Mouse (Mus musculus) spleen, postnatal 4 days (tissue): Measurements from ENCODE around the gene Dync1i1.
A peak's percentile ranks its signal among the peaks of the same experiment; 100 is the strongest.

Experiments used
- DNase-seq, 2 experiments: peaks; one replicate each; pipeline ENCODE4 v3.0.0; 2022; ENCODE audit warnings: low spot score in 2 of 2

Gene Dync1i1

GRCm38 (mm10) chr6:5967545-5967944 is 242.1 kb downstream of the Dync1i1 start:
- DNase-seq, result no peak

GRCm38 (mm10) chr6:5969613-5970012 is 244.2 kb downstream of the Dync1i1 start:
- no peak for DNase-seq

DNA sequence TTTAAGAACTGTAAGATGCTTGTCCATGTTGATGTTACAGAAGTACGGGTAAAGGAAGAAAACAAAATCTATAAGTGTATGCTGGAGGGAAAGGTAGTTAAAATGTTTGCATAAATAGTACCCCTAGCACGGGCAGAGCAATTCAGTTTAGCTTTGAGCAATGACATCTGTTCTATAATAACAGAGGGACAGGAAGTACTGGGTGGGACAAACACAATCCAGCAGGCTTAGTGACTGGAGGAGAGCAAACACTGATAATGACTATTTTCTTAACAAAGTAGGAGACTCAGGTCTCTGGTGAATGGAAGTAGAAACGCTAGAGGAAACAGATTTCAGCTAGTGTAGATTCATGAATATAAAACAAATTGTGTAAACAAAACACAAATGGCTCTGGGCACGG is 250.8 kb downstream of the Dync1i1 start:
- DNase-seq, result no peak

GRCm38 (mm10) chr6:5977238-5977920 is 251.9 kb downstream of the Dync1i1 start:
- no peak for DNase-seq

GRCm38 (mm10) chr6:5991243-5991642 is 265.8 kb downstream of the Dync1i1 start:
- no peak for DNase-seq

- DNase-seq, result no peak
Measured at GRCm38 (mm10) chr6:5991817-5992755, 266.6 kb downstream of the Dync1i1 start.

- no peak for DNase-seq
Measured at GRCm38 (mm10) chr6:5993056-5993455, 267.6 kb downstream of the Dync1i1 start.

DNA sequence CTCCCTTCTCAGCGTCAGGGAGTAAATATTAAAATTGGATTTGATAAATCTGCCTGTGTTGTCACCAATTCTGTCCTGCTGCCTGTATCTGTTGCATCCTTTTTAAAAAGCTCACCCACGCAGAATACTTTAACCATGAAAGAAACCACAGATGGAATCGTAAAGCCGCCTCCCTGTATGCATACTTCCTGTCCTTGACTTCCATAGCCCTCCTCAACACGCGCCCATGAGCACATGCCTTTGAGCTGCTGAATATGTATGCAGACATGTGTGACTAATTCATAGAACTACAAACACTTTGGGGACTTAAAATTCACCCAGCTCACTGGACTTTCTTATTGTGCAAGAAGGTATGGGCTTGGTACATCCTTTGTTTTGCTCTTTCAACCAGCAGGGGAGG is 272.1 kb downstream of the Dync1i1 start:
- no peak for DNase-seq

- no peak for DNase-seq
Measured at GRCm38 (mm10) chr6:6002061-6002460, 276.6 kb downstream of the Dync1i1 start.

GRCm38 (mm10) chr6:6004756-6005485 is 279.5 kb downstream of the Dync1i1 start:
- no peak for DNase-seq

GRCm38 (mm10) chr6:6005762-6006431 is 280.5 kb downstream of the Dync1i1 start:
- DNase-seq, result peak; percentile 34 to 77

DNA sequence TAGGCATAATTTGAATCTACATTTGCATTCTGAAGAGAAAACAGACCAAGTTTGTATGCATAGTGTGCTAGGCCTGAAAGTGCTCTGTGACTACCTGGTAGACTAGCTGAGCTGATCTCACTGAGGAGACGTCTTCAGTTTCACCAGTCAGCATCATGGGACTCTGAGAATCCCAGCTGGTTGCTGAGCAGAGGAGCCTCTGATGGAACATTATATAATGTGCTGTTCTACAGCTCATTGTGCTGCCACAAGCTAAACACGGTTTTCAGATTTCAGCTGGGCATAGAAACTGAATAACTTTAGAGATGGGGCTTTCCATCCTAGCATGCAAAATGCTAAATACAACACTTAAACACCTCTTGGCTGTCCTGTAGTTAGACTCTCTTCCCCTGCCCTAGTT is 285.9 kb downstream of the Dync1i1 start:
- no peak for DNase-seq

DNA sequence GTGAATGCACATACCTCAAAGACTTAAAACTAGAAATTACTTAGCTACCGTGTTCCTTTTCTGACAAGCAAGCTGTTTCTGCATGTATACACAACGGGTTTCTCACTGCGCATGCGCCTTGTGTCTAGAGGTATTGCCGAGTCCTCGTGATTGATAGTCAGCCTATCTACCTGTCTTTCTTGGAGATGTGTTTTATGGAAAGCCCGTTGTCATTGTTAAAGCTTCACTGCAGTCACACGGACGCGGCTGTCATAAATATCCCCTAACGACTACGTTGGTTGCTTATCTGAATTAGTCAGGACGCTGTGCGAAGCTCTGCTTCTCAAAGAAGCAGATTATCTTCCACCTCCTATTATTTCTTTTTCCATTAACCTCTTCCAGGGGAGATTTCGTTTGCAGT is 290.2 kb downstream of the Dync1i1 start:
- no peak for DNase-seq

DNA sequence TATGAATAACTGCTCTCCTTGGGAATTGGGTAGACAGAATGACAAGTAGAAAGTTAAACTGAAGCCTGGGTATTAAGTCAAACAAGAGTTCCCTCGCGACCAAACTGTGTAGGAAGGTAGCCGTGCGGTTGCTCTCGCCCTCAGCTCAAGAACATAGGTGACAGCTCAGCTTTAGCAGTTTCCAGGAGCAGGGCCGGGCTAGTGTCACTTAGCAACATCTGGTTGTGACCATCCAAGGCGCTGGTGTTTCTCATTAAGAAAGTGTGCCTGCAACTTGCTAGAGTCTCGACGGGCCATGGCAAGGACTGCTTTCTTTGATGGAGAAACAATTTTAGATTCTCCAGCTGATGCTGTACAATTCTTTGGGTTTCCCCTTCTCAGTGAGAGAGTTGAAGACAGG is 291.5 kb downstream of the Dync1i1 start:
- no peak for DNase-seq

DNA sequence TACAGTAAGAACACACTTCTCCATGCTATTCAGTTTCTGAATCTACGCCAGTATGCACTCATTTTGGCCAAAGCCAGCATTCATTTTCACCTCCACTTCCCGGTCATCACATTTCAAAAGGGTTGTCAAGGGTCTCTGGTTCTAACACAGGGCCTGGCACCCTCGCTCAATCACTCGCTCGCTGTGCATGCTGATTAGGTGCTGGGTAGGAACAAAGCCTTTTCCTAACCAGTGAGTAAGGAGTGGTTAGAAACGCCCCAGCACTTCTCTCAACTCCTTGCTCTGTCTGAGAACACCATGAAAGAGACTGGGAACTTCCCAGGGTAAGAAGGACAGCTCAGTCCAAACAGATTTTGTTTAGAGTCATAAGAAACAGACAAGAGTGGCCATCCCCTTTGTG is 298.5 kb downstream of the Dync1i1 start:
- no peak for DNase-seq

GRCm38 (mm10) chr6:6027664-6028063 is 302.2 kb downstream of the Dync1i1 start:
- no peak for DNase-seq

DNA sequence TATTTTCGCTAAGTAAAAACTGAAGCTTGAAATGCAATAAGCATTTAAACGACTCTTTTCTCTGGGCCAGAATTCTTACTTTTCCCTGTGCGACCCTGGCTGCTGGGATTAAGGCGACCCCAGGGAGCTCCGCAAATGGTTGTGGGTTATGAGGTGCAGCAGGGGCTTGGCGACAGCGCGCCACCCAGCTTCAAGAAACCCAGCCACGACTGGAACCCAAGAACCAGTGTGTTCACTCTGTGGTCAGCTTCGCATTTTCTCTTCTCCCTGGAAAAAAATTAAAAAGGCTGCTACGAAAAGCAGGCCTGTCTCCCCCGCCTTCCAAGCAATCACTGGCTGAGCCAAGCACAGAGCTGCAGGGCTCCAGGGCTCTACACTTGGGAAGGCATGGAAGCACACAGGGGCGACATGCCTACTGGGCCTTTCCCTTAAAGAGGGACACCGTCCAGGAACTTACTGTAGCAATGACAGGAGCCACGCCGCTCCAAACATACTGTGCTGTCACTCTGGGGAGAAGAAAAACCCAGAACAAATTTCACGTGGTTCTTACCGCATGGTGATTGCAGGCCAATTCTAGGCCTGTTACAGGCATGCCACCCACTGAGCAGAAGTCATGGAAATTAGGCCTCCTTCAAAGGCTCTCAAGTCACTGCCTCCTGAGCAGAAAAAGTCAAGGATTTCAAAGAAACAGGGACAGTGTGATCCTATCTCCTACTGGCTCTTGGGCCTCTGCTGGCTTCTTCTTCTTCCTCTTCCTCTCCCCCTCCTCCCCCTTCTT is 313.5 kb downstream of the Dync1i1 start:
- no peak for DNase-seq

DNA sequence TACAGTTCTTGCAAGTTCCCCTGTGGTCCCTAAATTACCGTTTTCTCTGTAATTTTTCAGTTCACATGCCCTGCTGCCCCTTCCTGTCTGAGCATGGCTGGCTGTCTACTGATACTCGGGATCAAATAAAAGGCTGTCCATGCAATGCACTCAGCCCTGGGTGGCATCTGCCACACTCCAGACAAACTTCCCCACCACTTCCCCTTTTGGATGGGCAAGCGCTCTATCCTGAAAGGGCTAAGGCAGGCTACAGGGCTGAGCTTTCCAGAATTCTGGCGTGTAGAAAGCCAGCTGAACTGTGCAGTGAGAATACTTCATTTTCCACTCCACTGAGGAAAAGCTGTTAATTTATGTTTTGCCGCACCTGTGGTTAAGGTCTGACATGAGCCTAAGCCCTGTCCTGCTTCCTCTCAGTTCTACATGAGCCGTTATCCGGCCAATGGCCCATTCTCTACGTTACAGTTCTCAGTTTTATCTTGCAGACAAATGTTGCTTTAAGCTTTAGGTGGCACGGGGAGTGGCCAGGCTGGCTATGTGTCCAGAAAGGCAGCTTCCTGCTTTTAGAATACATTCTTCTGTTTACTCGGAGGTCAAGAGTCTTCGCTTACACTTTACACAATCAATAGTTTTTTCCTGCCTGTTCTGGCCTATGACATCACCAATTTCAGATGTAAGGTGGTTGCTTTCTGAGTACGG is 321.4 kb downstream of the Dync1i1 start:
- DNase-seq, result no peak

GRCm38 (mm10) chr6:6052696-6053095 is 327.3 kb downstream of the Dync1i1 start:
- no peak for DNase-seq

DNA sequence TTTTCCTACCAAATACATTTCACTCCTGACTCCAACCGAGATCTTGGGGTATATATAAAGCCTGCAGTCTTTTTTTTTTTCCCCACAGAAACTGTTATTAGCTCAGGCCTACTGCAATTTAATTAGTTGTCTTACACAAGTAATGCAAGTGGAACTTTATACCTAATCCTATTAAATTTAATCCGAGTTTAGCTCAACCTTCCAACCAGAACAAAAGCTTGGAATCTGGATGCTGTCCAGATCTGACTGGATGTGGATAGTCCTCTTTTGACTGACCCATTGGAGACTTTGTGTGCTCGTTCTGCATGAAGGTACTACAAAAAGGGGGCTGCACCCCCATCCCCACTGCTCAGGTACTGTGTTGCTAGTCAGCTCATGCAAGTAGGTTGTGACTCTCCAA is 328.5 kb downstream of the Dync1i1 start:
- DNase-seq, result no peak
